Mouse (Mus musculus) adrenal gland, postnatal 4 days (tissue): ENCODE data around the gene Gm7298. TPM values are rescaled to one million over a fixed set of nuclear protein-coding genes. Genes with fewer than 3 reads are reported as not detected.
"Not testable (repeated sequence)": the region's sequence is repeated elsewhere in the genome, so short reads cannot be mapped to it uniquely, and the experiment has no call there.

Experiments used
- DNase-seq, 2 experiments: peaks; one replicate each; pipeline ENCODE4 v3.0.0; 2021 to 2022; ENCODE audit warnings: low spot score in 2 of 2, mixed read lengths in 2 of 2
- long read RNA-seq, 2 experiments: library from polyadenylated mRNA; stranded (forward); transcript quantifications; one replicate each; pipeline ENCODE4 v2.0.0; 2021
- total RNA-seq, 2 experiments: library from RNA; stranded (reverse); gene quantifications; 2 replicates each; pipeline ENCODE4 v1.2.3; 2021

The Gm7298 gene
- under 1 TPM in 1 of 2 experiments, not detected in 1; 0.20 TPM for total RNA-seq
- long read RNA-seq, experiment 1, result 0 reads
- long read RNA-seq, experiment 2, partial matches to known transcripts, result 0 of 1 reads
- long read RNA-seq, experiment 2, other reads (novel, unspliced or antisense), result 1 of 1 reads

- DNase-seq, result no peak
Measured at GRCm38 (mm10) chr6:121732632-121733031, at the start of gene Gm7298. Gm7298 (plus strand) TSS chr6:121732932.

GRCm38 (mm10) chr6:121828034-121828433, 95.3 kb downstream of the Gm7298 start:
- no peak for DNase-seq

- DNase-seq, result no peak
Measured at GRCm38 (mm10) chr6:121836361-121836760, 103.6 kb downstream of the Gm7298 start.

- not testable (repeated sequence) for DNase-seq
Measured at GRCm38 (mm10) chr6:121838271-121838670, 105.5 kb downstream of the Gm7298 start, which contains the start of gene Mug1. Mug1 (plus strand) TSS chr6:121838541.

Other genes starting within 250 kb of the Gm7298 start
- gene A2m, start 97.6 kb upstream of the Gm7298 start, total RNA-seq, result 10 to 100 TPM in 1 of 2 experiments, 1 to 10 TPM in 1; 3.1 to 14.9 TPM
- 1 to 10 TPM in 1 of 2 experiments, under 1 TPM in 1; 0.53 to 9.3 TPM for gene Mug1, start 105.6 kb downstream of the Gm7298 start, total RNA-seq